Mouse (Mus musculus) MEL (cell line): ENCODE results near the gene Cc2d1a. TPM values are rescaled to one million over a fixed set of nuclear protein-coding genes. Genes with fewer than 3 reads are reported as not detected.

Source experiments
- DNase-seq: peaks from one replicate; pipeline ENCODE4 v3.0.0; 2011; ENCODE audit warnings: low read depth, low spot score
- H3K27ac ChIP-seq: 2 replicates; pipeline ENCODE4 v1.5.1; 2012; ENCODE audit warnings: low read depth, mild to moderate bottlenecking, control low read depth, low read length, moderate library complexity; ENCODE audit not compliant: control insufficient read depth
- H3K27me3 ChIP-seq, 2 experiments: fragments of 150-350 bp in 1 of 2; sonication (generic) in 1 of 2; 2 replicates each; pipeline ENCODE4 v1.6.1; 2012; ENCODE audit warnings: low read length in 2 of 2, mild to moderate bottlenecking in 2 of 2, improper control_type of control experiment in 1 of 2, moderate library complexity in 1 of 2; ENCODE audit not compliant: insufficient read depth in 2 of 2, control insufficient read depth in 1 of 2
- H3K36me3 ChIP-seq, 2 experiments: 2 replicates each; pipeline ENCODE4 v1.6.1; 2012 to 2014; ENCODE audit warnings: low read length in 2 of 2, improper control_type of control experiment in 1 of 2, inconsistent platforms in 1 of 2, mild to moderate bottlenecking in 1 of 2; ENCODE audit not compliant: insufficient read depth in 2 of 2, control insufficient read depth in 1 of 2
- H3K4me1 ChIP-seq, 2 experiments: fragments of 150-350 bp in 1 of 2; sonication (generic) in 1 of 2; 2 replicates each; pipeline ENCODE4 v1.6.1; 2012; ENCODE audit warnings: low read length in 2 of 2, improper control_type of control experiment in 1 of 2, mild to moderate bottlenecking in 1 of 2; ENCODE audit not compliant: insufficient read depth in 2 of 2, control insufficient read depth in 1 of 2
- H3K4me3 ChIP-seq, 2 experiments: fragments of 150-350 bp in 1 of 2; sonication (generic) in 1 of 2; 2 replicates each; pipeline ENCODE4 v1.5.1; 2012; ENCODE audit warnings: low read depth in 2 of 2, low read length in 2 of 2, mild to moderate bottlenecking in 2 of 2, moderate library complexity in 2 of 2, control low read depth in 1 of 2, improper control_type of control experiment in 1 of 2; ENCODE audit not compliant: control insufficient read depth in 1 of 2, insufficient read depth in 1 of 2
- H3K79me2 ChIP-seq: 2 replicates; pipeline ENCODE4 v1.6.1; 2012; ENCODE audit warnings: mild to moderate bottlenecking, low read length, moderate library complexity; ENCODE audit not compliant: control insufficient read depth, poor library complexity, insufficient read depth
- H3K9ac ChIP-seq: 2 replicates; pipeline ENCODE4 v1.6.1; 2012; ENCODE audit warnings: low read depth, mild to moderate bottlenecking, control low read depth, low read length, moderate library complexity; ENCODE audit not compliant: control insufficient read depth, poor library complexity, severe bottlenecking
- H3K9me3 ChIP-seq: fragments of 150-350 bp; sonication (generic); replicated peaks from 2 replicates; pipeline ENCODE4 v1.6.1; 2012; ENCODE audit warnings: mild to moderate bottlenecking, low read length, improper control_type of control experiment, moderate library complexity; ENCODE audit not compliant: insufficient read depth
- BHLHE40 ChIP-seq: IDR thresholded peaks from 2 replicates; pipeline ENCODE4 v1.6.1; 2012; ENCODE audit warnings: low read depth, mild to moderate bottlenecking, inconsistent platforms, low read length, improper control_type of control experiment, borderline replicate concordance
- ELF1 ChIP-seq: IDR thresholded peaks from 2 replicates; pipeline ENCODE4 v1.6.1; 2014; ENCODE audit warnings: low read depth, mild to moderate bottlenecking, inconsistent platforms, low read length, improper control_type of control experiment, moderate library complexity
- EP300 ChIP-seq, 2 experiments: IDR thresholded peaks; 2 replicates each; pipeline ENCODE4 v1.6.1; 2011; ENCODE audit warnings: improper control_type of control experiment in 2 of 2, low read length in 2 of 2, low read depth in 1 of 2, mild to moderate bottlenecking in 1 of 2
- ETS1 ChIP-seq: IDR thresholded peaks from 2 replicates; pipeline ENCODE4 v1.6.1; 2012; ENCODE audit warnings: low read depth, mild to moderate bottlenecking, inconsistent platforms, low read length, improper control_type of control experiment, moderate library complexity
- HCFC1 ChIP-seq: IDR thresholded peaks from 2 replicates; pipeline ENCODE4 v1.6.1; 2012; ENCODE audit warnings: low read depth, mild to moderate bottlenecking, inconsistent platforms, low read length, improper control_type of control experiment, moderate library complexity
- JUND ChIP-seq: IDR thresholded peaks from 2 replicates; pipeline ENCODE4 v1.6.1; 2011; ENCODE audit warnings: low read depth, mild to moderate bottlenecking, improper control_type of control experiment, low read length
- MAFK ChIP-seq: IDR thresholded peaks from 2 replicates; pipeline ENCODE4 v1.6.1; 2011; ENCODE audit warnings: low read depth, mild to moderate bottlenecking, low read length, improper control_type of control experiment, borderline replicate concordance
- MYB ChIP-seq: IDR thresholded peaks from 2 replicates; pipeline ENCODE4 v1.6.1; 2011; ENCODE audit warnings: mild to moderate bottlenecking, low read depth, low read length, improper control_type of control experiment
- NRF1 ChIP-seq: IDR thresholded peaks from 2 replicates; pipeline ENCODE4 v1.6.1; 2014; ENCODE audit warnings: low read depth, mild to moderate bottlenecking, inconsistent platforms, low read length, improper control_type of control experiment, moderate library complexity; ENCODE audit not compliant: poor library complexity, insufficient read depth, severe bottlenecking
- POLR2AphosphoS5 ChIP-seq: IDR thresholded peaks from 2 replicates; pipeline ENCODE4 v1.6.1; 2012; ENCODE audit warnings: low read depth, borderline replicate concordance, mild to moderate bottlenecking, inconsistent platforms, low read length, moderate library complexity, mixed read lengths
- RAD21 ChIP-seq: IDR thresholded peaks from 2 replicates; pipeline ENCODE4 v1.6.1; 2011; ENCODE audit warnings: mild to moderate bottlenecking, low read depth, low read length, improper control_type of control experiment
- SIN3A ChIP-seq: IDR thresholded peaks from 2 replicates; pipeline ENCODE4 v1.6.1; 2012; ENCODE audit warnings: low read length, improper control_type of control experiment, inconsistent platforms
- SMC3 ChIP-seq: IDR thresholded peaks from 2 replicates; pipeline ENCODE4 v1.6.1; 2011; ENCODE audit warnings: low read depth, low read length, improper control_type of control experiment
- TBP ChIP-seq: IDR thresholded peaks from 2 replicates; pipeline ENCODE4 v1.8.0; 2011; ENCODE audit warnings: low read depth, low read length, improper control_type of control experiment
- TCF12 ChIP-seq: IDR thresholded peaks from 2 replicates; pipeline ENCODE4 v1.6.1; 2014; ENCODE audit warnings: low read depth, mild to moderate bottlenecking, inconsistent platforms, low read length, improper control_type of control experiment, moderate library complexity
- UBTF ChIP-seq: IDR thresholded peaks from 2 replicates; pipeline ENCODE4 v1.6.1; 2012; ENCODE audit warnings: low read depth, mild to moderate bottlenecking, inconsistent platforms, low read length, improper control_type of control experiment, moderate library complexity, borderline replicate concordance; ENCODE audit not compliant: insufficient read depth
- USF2 ChIP-seq, 2 experiments: IDR thresholded peaks; 2 replicates each; pipeline ENCODE4 v1.6.1; 2011 to 2012; ENCODE audit warnings: improper control_type of control experiment in 2 of 2, low read length in 2 of 2, borderline replicate concordance in 1 of 2, inconsistent platforms in 1 of 2, low read depth in 1 of 2, mild to moderate bottlenecking in 1 of 2; ENCODE audit not compliant: insufficient read depth in 1 of 2
- ZC3H11A ChIP-seq: IDR thresholded peaks from 2 replicates; pipeline ENCODE4 v1.6.1; 2012; ENCODE audit warnings: low read depth, mild to moderate bottlenecking, inconsistent platforms, low read length, improper control_type of control experiment
- ZKSCAN1 ChIP-seq: IDR thresholded peaks from 2 replicates; pipeline ENCODE4 v1.6.1; 2012; ENCODE audit warnings: low read depth, mild to moderate bottlenecking, inconsistent platforms, low read length, improper control_type of control experiment, moderate library complexity
- ZMIZ1 ChIP-seq: IDR thresholded peaks from 2 replicates; pipeline ENCODE4 v1.6.1; 2012; ENCODE audit warnings: low read depth, mild to moderate bottlenecking, inconsistent platforms, low read length, improper control_type of control experiment, moderate library complexity
- ZNF384 ChIP-seq: IDR thresholded peaks from 2 replicates; pipeline ENCODE4 v1.6.1; 2012; ENCODE audit warnings: low read depth, mild to moderate bottlenecking, inconsistent platforms, low read length, improper control_type of control experiment
- polyA plus RNA-seq, 2 experiments: library from polyadenylated mRNA; stranded (reverse) in 1 of 2; unstranded in 1 of 2; fragments of >175 nt in 1 of 2; fragments of >200 nt in 1 of 2; gene quantifications; 2 replicates each; pipeline versions ENCODE4 v1.2.1 to v1.2.4; 2012; ENCODE audit warnings: low replicate concordance in 2 of 2, low read depth in 1 of 2; ENCODE audit not compliant: insufficient read length in 2 of 2, insufficient read depth in 1 of 2, missing spikeins in 1 of 2
- total RNA-seq: library from RNA; depleted of rRNA; stranded (reverse); fragments of 300-350 nt; gene quantifications from 2 replicates; pipeline ENCODE4 v1.2.3, GENCODE M21; 2012

Cc2d1a gene
- total and polyA plus RNA-seq, 3 experiments: 9.1 to 18.7 TPM; not detected in 1

- Histone ChIP-seq H3K4me1 (no peaks in the 10 kb centered on the region), H3K27ac (no peak overlapping the region), H3K27me3 (no peaks in the 10 kb centered on the region), H3K9ac (no peak overlapping the region), H3K79me2 (no peaks in the 10 kb centered on the region), H3K4me3 (no peak overlapping the region), H3K9me3 (no peaks in the 10 kb centered on the region), H3K36me3 (no peaks in the 10 kb centered on the region)
- no peak for DNase-seq
- TF ChIP-seq ZNF384 (no peak), ZMIZ1 (no peak), JUND (no peak), NRF1 (no peak), ELF1 (no peak), ZKSCAN1 (no peak), MYB (no peak), USF2 (IDR thresholded peaks at IDR 0.05; ENCODE audit: borderline replicate concordance in 1 of 2, insufficient read depth in 1 of 2, low read depth in 1 of 2, low read length in 2 of 2) (no peak), TBP (no peak), EP300 (IDR thresholded peaks at IDR 0.05; ENCODE audit: low read depth in 1 of 2, low read length in 2 of 2) (no peak), MAFK (no peak), SMC3 (no peak), UBTF (no peak), TCF12 (no peak), SIN3A (no peak), RAD21 (no peak), ZC3H11A (no peak), ETS1 (no peak), POLR2AphosphoS5 (no peak), BHLHE40 (no peak)
These were observed 20.0 kb upstream of the Cc2d1a start for GRCm38 (mm10) chr8:84167696-84168095.

GRCm38 (mm10) chr8:84157620-84158019, 9.9 kb upstream of the Cc2d1a start:
- Histone ChIP-seq H3K27me3 (no peaks in the 10 kb centered on the region), H3K79me2 (no peaks in the 10 kb centered on the region), H3K4me3 (no peak overlapping the region), H3K4me1 (no peaks in the 10 kb centered on the region; a peak in 2 of 4 replicates), H3K9ac (no peak overlapping the region), H3K36me3 (no peaks in the 10 kb centered on the region), H3K9me3 (no peaks in the 10 kb centered on the region), H3K27ac (no peak overlapping the region; the same call in 1 of the 2 replicates)
- TF ChIP-seq TBP: no peak
- TF ChIP-seq NRF1: no peak
- no peak for TF ChIP-seq HCFC1
- DNase-seq: no peak
